Mouse (Mus musculus): Measurements from ENCODE around the gene Thbs4.

GRCm38 (mm10) chr13:92816329-92816728 is 21.7 kb upstream of the Thbs4 start:
- TF ChIP-seq POLR2A (IDR thresholded peaks at IDR 0.05; ENCODE audit: borderline replicate concordance, control insufficient read depth, low read depth, low read length) (no peak), CTCF (IDR thresholded peaks at IDR 0.05; ENCODE audit: control insufficient read depth, insufficient read depth, low read length) (no peak)

Measured in bone marrow, adult 2 months (tissue).